Mouse (Mus musculus): Measurements from ENCODE around the gene Sertad1.

Gene Sertad1

GRCm38 (mm10) chr7:27486770-27487697 is at the start of gene Sertad1:
Sertad1 (plus strand) TSS chr7:27486910.
- in situ Hi-C loops (cut with MboI): no loop called here

DNA sequence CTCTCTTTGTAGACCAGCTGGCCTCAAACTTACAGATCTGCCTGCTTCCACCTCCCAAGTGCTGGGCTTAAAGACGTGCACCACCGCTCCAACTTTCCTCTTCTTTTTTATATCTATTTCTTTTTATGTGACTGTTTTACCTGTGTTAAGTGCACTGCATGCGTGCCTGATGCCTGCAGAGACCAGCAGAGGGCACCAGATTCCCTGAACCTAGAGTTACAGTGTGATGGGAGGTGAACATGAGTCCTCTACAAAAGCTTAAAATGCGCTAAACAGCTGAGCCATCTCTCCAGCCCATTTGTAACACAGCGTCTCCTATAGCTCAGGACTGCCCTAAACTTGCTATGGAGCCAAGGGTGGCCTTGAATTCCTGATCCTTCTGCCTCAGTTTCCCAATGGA is 49.2 kb upstream of the Sertad1 start:
- in situ Hi-C loops (cut with MboI): no loop called here

GRCm38 (mm10) chr7:27440014-27440413 is 46.7 kb upstream of the Sertad1 start:
- in situ Hi-C loops (cut with MboI): no loop called here

GRCm38 (mm10) chr7:27446051-27446450 is 40.7 kb upstream of the Sertad1 start:
- in situ Hi-C loops (cut with MboI): no loop called here

DNA sequence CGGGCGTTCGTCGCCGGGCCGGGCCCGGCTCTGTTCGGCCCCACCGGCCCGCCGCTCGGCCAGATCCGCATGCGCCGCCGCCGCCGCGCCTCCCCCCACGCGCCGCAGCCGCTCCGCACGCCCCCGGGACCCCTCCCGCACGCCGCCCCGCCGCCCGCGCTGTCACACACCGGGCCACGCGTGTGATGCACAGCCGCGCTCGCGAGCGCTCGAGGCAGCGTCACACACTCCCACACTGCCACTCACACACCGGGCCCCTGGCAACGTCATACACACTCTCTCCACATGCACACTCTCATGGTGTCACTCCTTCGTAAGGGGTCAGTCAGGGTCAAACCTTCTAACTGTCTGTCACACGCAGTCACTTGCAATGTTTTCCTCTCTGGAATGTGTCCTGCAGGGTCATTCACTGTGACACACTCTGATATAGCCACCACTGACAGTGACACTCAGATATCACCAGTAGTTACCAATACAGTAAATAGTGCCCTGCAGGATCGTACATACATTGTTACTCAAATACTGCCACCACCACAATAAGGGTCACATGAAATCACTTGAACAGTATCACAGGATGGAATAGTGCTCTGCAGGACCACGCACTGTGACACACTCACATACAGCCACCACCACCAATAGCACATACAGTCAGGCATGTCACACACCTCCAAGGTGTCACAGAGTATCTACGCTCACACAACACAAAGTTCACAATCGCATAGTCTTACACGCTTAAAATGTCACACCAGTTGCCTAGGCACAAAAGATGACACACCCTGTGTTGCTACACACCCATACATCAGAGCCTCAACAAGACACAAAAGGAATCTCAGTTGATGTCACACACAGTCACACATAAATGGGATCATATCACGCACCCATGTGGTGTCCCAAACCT is 39.9 kb upstream of the Sertad1 start:
- in situ Hi-C loops (cut with MboI): no loop called here

GRCm38 (mm10) chr7:27447419-27448286 is 39.1 kb upstream of the Sertad1 start, which contains the start of the genes Sptbn4 and Blvrb:
Sptbn4 (minus strand) TSS chr7:27447686.
Blvrb (plus strand) TSS chr7:27447978.
- in situ Hi-C loops (cut with MboI): no loop called here

- in situ Hi-C loops (cut with MboI): no loop called here
These were observed 38.1 kb upstream of the Sertad1 start for GRCm38 (mm10) chr7:27448421-27449206.

DNA sequence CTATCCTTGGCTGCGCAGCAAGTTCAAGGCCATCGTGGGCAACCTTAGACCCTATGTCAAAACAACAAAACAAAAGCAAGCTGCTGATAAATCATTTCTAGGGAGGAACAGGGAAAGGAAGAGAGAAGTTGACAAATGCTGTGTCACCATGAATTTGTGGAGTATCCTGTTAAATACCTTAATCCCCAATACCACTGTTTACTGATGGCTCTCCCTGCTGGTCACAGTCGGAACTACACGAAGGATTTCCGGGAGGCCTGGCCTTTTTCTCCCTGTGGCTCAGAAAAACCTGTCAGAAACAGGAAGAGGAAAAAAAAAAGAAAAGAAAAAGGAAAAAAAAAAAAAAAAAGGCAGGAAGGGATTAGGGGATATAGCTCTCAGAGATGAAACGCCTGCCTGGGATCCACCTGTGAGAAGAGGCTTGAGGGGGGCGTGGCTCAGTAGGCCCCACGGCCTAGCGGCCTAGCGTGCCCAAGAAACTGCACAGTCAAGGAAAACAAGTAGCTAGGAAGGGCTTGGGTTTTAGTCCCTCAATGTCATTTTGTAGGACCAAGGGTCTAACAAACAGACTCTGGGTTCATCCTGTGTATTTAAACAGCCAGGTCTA is 37.4 kb upstream of the Sertad1 start:
- in situ Hi-C loops (cut with MboI): no loop called here

- in situ Hi-C loops (cut with MboI): no loop called here
These were observed 35.4 kb upstream of the Sertad1 start for GRCm38 (mm10) chr7:27451359-27451758.

GRCm38 (mm10) chr7:27452206-27452770 is 34.4 kb upstream of the Sertad1 start:
- in situ Hi-C loops (cut with MboI): no loop called here

DNA sequence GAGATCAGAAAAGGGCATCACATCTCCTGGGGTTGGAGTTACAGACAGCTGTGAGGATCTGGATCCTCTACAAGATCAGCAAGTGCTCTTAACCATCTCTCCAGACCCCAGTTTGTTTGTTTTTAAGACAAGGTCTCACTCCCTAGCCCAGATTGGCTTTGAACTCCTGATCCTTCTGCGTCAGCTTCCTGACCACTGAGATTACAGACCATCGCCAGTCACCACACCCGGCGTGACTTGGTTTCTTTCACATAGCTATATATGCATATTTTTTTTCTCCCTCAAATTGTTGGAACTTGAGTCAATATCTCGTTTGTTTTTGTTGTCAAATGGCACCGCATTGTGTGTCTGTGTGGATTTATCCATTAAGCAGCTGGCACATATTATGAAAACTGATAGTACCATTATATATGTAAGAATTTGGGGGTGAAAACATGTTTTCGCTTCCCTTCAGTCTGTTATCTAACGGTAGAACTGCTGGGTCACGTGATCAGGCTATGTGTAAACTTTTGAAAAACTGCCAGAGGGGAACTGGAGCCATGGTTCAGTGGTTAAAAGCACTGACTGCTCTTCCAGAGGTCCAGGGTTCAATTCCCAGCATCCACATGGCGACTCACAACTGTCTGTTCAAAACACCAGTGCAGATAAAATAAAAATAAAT is 32.1 kb upstream of the Sertad1 start:
- in situ Hi-C loops (cut with MboI): no loop called here

DNA sequence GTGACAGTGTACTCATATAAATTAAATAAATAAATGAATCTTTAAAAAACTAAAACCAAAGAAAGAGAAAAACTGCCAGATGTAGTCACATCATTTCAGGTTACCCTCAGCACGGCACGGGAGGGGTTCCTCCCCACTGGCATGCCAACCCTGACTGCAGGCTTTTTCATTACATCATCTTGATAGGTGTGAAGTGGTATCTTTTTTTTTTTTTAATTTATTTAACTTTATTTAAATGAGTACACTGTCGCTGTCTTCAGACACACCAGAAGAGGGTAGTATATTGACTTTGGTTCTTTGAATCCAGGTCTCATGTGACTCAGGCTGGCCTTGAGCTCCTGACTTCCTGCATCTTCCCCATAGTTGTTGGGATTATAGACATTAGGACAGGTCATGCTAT is 31.4 kb upstream of the Sertad1 start:
- in situ Hi-C loops (cut with MboI): no loop called here

GRCm38 (mm10) chr7:27458614-27459013 is 28.1 kb upstream of the Sertad1 start:
- in situ Hi-C loops (cut with MboI): no loop called here

DNA sequence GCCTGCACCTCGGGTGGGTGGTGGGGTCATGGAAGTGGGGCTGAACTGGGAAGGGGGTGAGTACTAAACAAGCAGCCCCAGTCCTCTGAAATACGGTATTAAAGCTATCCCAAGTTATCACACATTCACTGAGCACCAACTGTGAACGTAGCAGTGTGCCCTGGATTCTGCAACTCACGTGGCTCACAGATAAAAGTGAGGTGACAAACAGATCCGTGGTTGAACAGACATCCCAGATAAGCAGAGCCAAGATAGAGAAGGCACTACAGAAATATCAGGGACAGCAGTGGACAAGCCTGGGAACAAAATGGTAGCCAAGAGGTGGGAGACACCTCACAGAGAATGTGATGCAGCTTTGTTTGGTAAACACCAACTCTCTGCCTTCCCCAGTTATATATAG is 27.1 kb upstream of the Sertad1 start:
- in situ Hi-C loops (cut with MboI): no loop called here

- in situ Hi-C loops (cut with MboI): no loop called here
These were observed 26.2 kb upstream of the Sertad1 start for GRCm38 (mm10) chr7:27460477-27460876.

DNA sequence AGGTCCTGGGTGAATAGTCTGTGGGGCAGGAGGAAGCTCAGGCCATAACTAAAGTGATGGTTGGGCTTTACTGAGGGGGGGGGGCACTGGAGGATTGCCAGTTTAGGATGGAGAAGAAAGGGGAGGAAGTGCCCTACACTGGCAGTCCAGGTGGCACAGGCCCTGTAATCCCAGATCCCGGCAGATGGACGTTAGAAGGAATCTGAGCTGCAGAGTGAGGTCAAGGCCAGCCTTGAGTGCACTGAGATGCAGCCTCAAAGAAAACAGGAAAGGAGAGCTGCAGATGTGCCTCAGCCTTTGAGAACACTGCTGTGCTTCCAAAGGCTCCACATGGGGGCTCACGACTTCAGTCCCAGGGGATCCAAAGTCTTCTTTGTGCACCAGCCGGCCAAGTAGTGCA is 19.1 kb upstream of the Sertad1 start:
- in situ Hi-C loops (cut with MboI): no loop called here

DNA sequence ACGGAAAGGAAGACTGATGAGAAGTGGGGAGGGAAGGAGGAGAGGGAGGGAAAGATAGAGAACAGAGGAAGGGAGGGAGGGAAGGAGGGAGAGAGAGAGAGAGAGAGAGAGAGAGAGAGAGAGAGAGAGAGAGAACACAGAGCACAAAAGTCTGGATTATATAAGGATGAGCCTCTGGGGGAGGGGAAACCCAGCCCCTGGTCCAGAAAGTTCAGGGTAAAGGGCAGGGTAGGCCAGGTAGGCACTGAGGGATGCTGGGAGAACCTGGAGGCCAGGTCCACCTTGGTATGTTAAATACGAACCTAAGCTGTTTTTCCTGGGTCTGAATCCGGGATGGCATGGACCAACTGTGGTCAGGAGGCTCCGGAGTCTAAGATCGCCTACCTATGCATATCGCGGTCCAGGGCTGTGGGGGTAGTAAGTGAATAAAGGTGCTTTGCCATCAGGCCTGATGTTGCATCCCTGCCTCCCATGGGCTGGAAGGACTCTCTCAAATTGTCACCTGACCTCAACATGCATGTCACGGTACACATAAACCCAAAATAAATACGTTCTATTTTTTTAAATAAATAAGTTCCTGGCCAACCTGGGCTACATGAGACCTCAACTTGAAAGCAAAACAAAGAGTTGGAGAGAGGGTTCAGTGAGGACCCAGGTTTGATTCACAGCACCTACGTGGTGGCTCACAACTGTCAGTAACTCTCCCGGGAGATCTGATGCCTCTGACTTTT is 15.2 kb upstream of the Sertad1 start:
- in situ Hi-C loops (cut with MboI): no loop called here

DNA sequence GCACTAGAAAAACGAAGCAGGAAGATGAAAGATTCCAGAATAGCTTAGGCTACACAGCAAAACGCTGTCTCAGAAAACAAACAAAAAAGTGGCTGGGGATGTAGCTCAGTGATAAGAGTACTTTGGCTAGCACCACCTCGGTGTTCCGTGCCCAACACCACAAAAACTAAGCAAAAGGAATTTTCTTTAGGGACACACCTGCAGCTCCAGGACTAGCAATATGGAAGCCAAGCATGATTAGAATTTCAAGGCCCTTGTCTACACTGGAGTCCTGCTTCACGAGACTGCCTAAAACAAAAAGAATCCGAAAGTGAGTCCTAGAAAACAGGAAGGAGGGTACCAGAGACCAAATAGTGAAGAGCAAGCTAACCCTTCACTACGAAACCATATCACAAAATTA is 14.1 kb upstream of the Sertad1 start:
- in situ Hi-C loops (cut with MboI): no loop called here
